Mouse (Mus musculus) bone marrow macrophage, adult 2 months (primary cell): ENCODE data around the gene Ppil4.

Experiments
- CTCF ChIP-seq: IDR thresholded peaks from 2 replicates; pipeline ENCODE4 v1.5.1; 2012; ENCODE audit warnings: low read depth, mild to moderate bottlenecking, low read length, moderate library complexity
- POLR2A ChIP-seq: IDR thresholded peaks from 2 replicates; pipeline ENCODE4 v1.6.1; 2012; ENCODE audit warnings: mild to moderate bottlenecking, low read depth, low read length, borderline replicate concordance

- TF ChIP-seq POLR2A (no peak), CTCF (no peak)
Measured at GRCm38 (mm10) chr10:7840785-7841184, 48.1 kb downstream of the Ppil4 start.
